Mouse (Mus musculus): ENCODE data around the gene Lrch4.

GRCm38 (mm10) chr5:137610548-137611244 is 18.2 kb upstream of the Lrch4 start:
- TF ChIP-seq CTCF (IDR thresholded peaks at IDR 0.05; ENCODE audit: borderline replicate concordance, control insufficient read depth, extremely low read depth, insufficient read depth, low read length, poor library complexity) (no peak), POLR2A (IDR thresholded peaks at IDR 0.05; ENCODE audit: control insufficient read depth, extremely low read depth, insufficient read depth, low read length, poor library complexity) (no peak)
